Mouse (Mus musculus): ENCODE results near the gene Ackr4. TPM values are rescaled to one million over a fixed set of nuclear protein-coding genes. Genes with fewer than 3 reads are reported as not detected.

Ackr4 gene
- polyA plus RNA-seq, 1 experiment from 2014 or later: 1.2 TPM

- no peak overlapping the region for H3K4me2 ChIP-seq (ENCODE audit: low read depth, low read length)
- H3K4me3 ChIP-seq (ENCODE audit: low read length): no peak overlapping the region
- H3K27ac ChIP-seq (ENCODE audit: low read length): no peak overlapping the region
- H3K27me3 ChIP-seq (ENCODE audit: control insufficient read depth, insufficient read depth, low read depth, low read length): no peaks in the 10 kb centered on the region
- no peaks in the 10 kb centered on the region for H3K9me3 ChIP-seq (ENCODE audit: control insufficient read depth, low read length)
- 85% methylated on average over 11 of the region's 11 CpGs for WGBS
- H3K4me1 ChIP-seq (replicated peaks; ENCODE audit: control insufficient read depth, insufficient read depth, low read length): no peaks in the 10 kb centered on the region
- H3K36me3 ChIP-seq (ENCODE audit: control insufficient read depth, insufficient read depth, low read length): no peaks in the 10 kb centered on the region
- no peak for ATAC-seq (ENCODE audit: low read depth)
- H3K9ac ChIP-seq (ENCODE audit: low read length): no peak overlapping the region
Observed at GRCm38 (mm10) chr9:104099060-104099459, 27.7 kb downstream of the Ackr4 start.

GRCm38 (mm10) chr9:104098256-104098655 lies 28.5 kb downstream of the Ackr4 start:
- H3K27ac ChIP-seq (ENCODE audit: low read length): no peak overlapping the region
- no peak overlapping the region for H3K9ac ChIP-seq (ENCODE audit: low read length)
- H3K27me3 ChIP-seq (ENCODE audit: control insufficient read depth, insufficient read depth, low read depth, low read length): no peaks in the 10 kb centered on the region
- no peak overlapping the region for H3K4me2 ChIP-seq (ENCODE audit: low read depth, low read length)
- no peak overlapping the region for H3K4me3 ChIP-seq (ENCODE audit: low read length)
- H3K9me3 ChIP-seq (ENCODE audit: control insufficient read depth, low read length): no peaks in the 10 kb centered on the region
- peak; percentile 57; the same call in 1 of the 2 replicates for ATAC-seq (ENCODE audit: low read depth)
- 43% methylated on average over 5 of the region's 5 CpGs for WGBS
- no peaks in the 10 kb centered on the region for H3K36me3 ChIP-seq (ENCODE audit: control insufficient read depth, insufficient read depth, low read length)
- no peaks in the 10 kb centered on the region for H3K4me1 ChIP-seq (replicated peaks; ENCODE audit: control insufficient read depth, insufficient read depth, low read length)

GRCm38 (mm10) chr9:104092945-104093344 lies 33.8 kb downstream of the Ackr4 start:
- Histone ChIP-seq H3K9me3 (ENCODE audit: control insufficient read depth, low read length) (no peaks in the 10 kb centered on the region), H3K36me3 (ENCODE audit: control insufficient read depth, insufficient read depth, low read length) (no peaks in the 10 kb centered on the region), H3K4me3 (ENCODE audit: low read length) (no peak overlapping the region), H3K4me2 (ENCODE audit: low read depth, low read length) (no peak overlapping the region), H3K27me3 (ENCODE audit: control insufficient read depth, insufficient read depth, low read depth, low read length) (no peaks in the 10 kb centered on the region), H3K27ac (ENCODE audit: low read length) (no peak overlapping the region), H3K4me1 (replicated peaks; ENCODE audit: control insufficient read depth, insufficient read depth, low read length) (peaks cover 11% of the 10 kb centered on the region), H3K9ac (ENCODE audit: low read length) (no peak overlapping the region)
- ATAC-seq (ENCODE audit: low read depth): no peak
- 89% methylated on average over 5 of the region's 5 CpGs for WGBS

GRCm38 (mm10) chr9:104088555-104088954 lies 38.2 kb downstream of the Ackr4 start:
- Histone ChIP-seq H3K36me3 (ENCODE audit: control insufficient read depth, insufficient read depth, low read length) (peaks cover 2% of the 10 kb centered on the region; the same call in 1 of the 2 replicates), H3K4me3 (ENCODE audit: low read length) (no peak overlapping the region), H3K27ac (ENCODE audit: low read length) (peak overlapping the region; percentile 87), H3K4me2 (ENCODE audit: low read depth, low read length) (0 out of 2 replicates have a peak overlapping the region, but pooled peaks have one; percentile 21), H3K27me3 (ENCODE audit: control insufficient read depth, insufficient read depth, low read depth, low read length) (no peaks in the 10 kb centered on the region), H3K9ac (ENCODE audit: low read length) (no peak overlapping the region), H3K9me3 (ENCODE audit: control insufficient read depth, low read length) (no peaks in the 10 kb centered on the region), H3K4me1 (replicated peaks; ENCODE audit: control insufficient read depth, insufficient read depth, low read length) (peaks cover 11% of the 10 kb centered on the region)
- peak; percentile 83 for ATAC-seq (ENCODE audit: low read depth)
- WGBS: 30% methylated on average over 8 of the region's 8 CpGs

GRCm38 (mm10) chr9:104085730-104086429 lies 40.9 kb downstream of the Ackr4 start:
- Histone ChIP-seq H3K9ac (ENCODE audit: low read length) (no peak overlapping the region), H3K4me2 (ENCODE audit: low read depth, low read length) (no peak overlapping the region), H3K9me3 (ENCODE audit: control insufficient read depth, low read length) (no peaks in the 10 kb centered on the region), H3K27ac (ENCODE audit: low read length) (no peak overlapping the region), H3K27me3 (ENCODE audit: control insufficient read depth, insufficient read depth, low read depth, low read length) (no peaks in the 10 kb centered on the region), H3K36me3 (ENCODE audit: control insufficient read depth, insufficient read depth, low read length) (peaks cover 2% of the 10 kb centered on the region; the same call in 1 of the 2 replicates), H3K4me1 (replicated peaks; ENCODE audit: control insufficient read depth, insufficient read depth, low read length) (peaks cover 11% of the 10 kb centered on the region), H3K4me3 (ENCODE audit: low read length) (no peak overlapping the region)
- no peak for ATAC-seq (ENCODE audit: low read depth)
- WGBS: 65% methylated on average over 4 of the region's 4 CpGs

GRCm38 (mm10) chr9:104080038-104080437 lies 46.7 kb downstream of the Ackr4 start:
- WGBS: 73% methylated on average over 3 of the region's 3 CpGs
- Histone ChIP-seq H3K36me3 (ENCODE audit: control insufficient read depth, insufficient read depth, low read length) (peaks cover 2% of the 10 kb centered on the region; the same call in 1 of the 2 replicates), H3K4me2 (ENCODE audit: low read depth, low read length) (no peak overlapping the region), H3K9me3 (ENCODE audit: control insufficient read depth, low read length) (no peaks in the 10 kb centered on the region), H3K9ac (ENCODE audit: low read length) (no peak overlapping the region), H3K4me1 (replicated peaks; ENCODE audit: control insufficient read depth, insufficient read depth, low read length) (no peaks in the 10 kb centered on the region), H3K27ac (ENCODE audit: low read length) (no peak overlapping the region), H3K27me3 (ENCODE audit: control insufficient read depth, insufficient read depth, low read depth, low read length) (no peaks in the 10 kb centered on the region), H3K4me3 (ENCODE audit: low read length) (no peak overlapping the region)
- no peak for ATAC-seq (ENCODE audit: low read depth)

GRCm38 (mm10) chr9:104079379-104079778 lies 47.4 kb downstream of the Ackr4 start:
- Histone ChIP-seq H3K27ac (ENCODE audit: low read length) (no peak overlapping the region), H3K4me2 (ENCODE audit: low read depth, low read length) (no peak overlapping the region), H3K9ac (ENCODE audit: low read length) (no peak overlapping the region), H3K4me3 (ENCODE audit: low read length) (no peak overlapping the region), H3K4me1 (replicated peaks; ENCODE audit: control insufficient read depth, insufficient read depth, low read length) (no peaks in the 10 kb centered on the region), H3K36me3 (ENCODE audit: control insufficient read depth, insufficient read depth, low read length) (peaks cover under 1% of the 10 kb centered on the region; the same call in 1 of the 2 replicates), H3K9me3 (ENCODE audit: control insufficient read depth, low read length) (no peaks in the 10 kb centered on the region), H3K27me3 (ENCODE audit: control insufficient read depth, insufficient read depth, low read depth, low read length) (no peaks in the 10 kb centered on the region)
- no peak for ATAC-seq (ENCODE audit: low read depth)
- WGBS: 39% methylated on average over 5 of the region's 5 CpGs

- Histone ChIP-seq H3K36me3 (ENCODE audit: control insufficient read depth, insufficient read depth, low read length) (no peaks in the 10 kb centered on the region), H3K27me3 (ENCODE audit: control insufficient read depth, insufficient read depth, low read depth, low read length) (no peaks in the 10 kb centered on the region), H3K27ac (ENCODE audit: low read length) (no peak overlapping the region), H3K4me1 (replicated peaks; ENCODE audit: control insufficient read depth, insufficient read depth, low read length) (no peaks in the 10 kb centered on the region), H3K4me2 (ENCODE audit: low read depth, low read length) (no peak overlapping the region), H3K9me3 (ENCODE audit: control insufficient read depth, low read length) (no peaks in the 10 kb centered on the region), H3K9ac (ENCODE audit: low read length) (no peak overlapping the region), H3K4me3 (ENCODE audit: low read length) (no peak overlapping the region)
- no peak for ATAC-seq (ENCODE audit: low read depth)
- 78% methylated on average over 1 of the region's 1 CpGs for WGBS
Observed at GRCm38 (mm10) chr9:104078780-104079179, 48.0 kb downstream of the Ackr4 start.

- WGBS: 59% methylated on average over 2 of the region's 2 CpGs
- Histone ChIP-seq H3K9me3 (ENCODE audit: control insufficient read depth, low read length) (no peaks in the 10 kb centered on the region), H3K27me3 (ENCODE audit: control insufficient read depth, insufficient read depth, low read depth, low read length) (no peaks in the 10 kb centered on the region)
Observed at GRCm38 (mm10) chr9:104075808-104076207, 50.9 kb downstream of the Ackr4 start.

More at GRCm38 (mm10) chr9:104075808-104076207, 50.9 kb downstream of the Ackr4 start:
- Histone ChIP-seq H3K9ac (ENCODE audit: low read length) (no peak overlapping the region), H3K27ac (ENCODE audit: low read length) (no peak overlapping the region), H3K4me3 (ENCODE audit: low read length) (no peak overlapping the region), H3K4me1 (replicated peaks; ENCODE audit: control insufficient read depth, insufficient read depth, low read length) (no peaks in the 10 kb centered on the region), H3K4me2 (ENCODE audit: low read depth, low read length) (no peak overlapping the region), H3K36me3 (ENCODE audit: control insufficient read depth, insufficient read depth, low read length) (no peaks in the 10 kb centered on the region)
- ATAC-seq (ENCODE audit: low read depth): no peak

Measured in lung, embryonic 16.5 days (tissue).